Mouse (Mus musculus) embryo, embryonic 10.5 days (tissue): ENCODE measurements around the gene Cdkn2aip.

Source experiments
- DNase-seq: peaks from one replicate; pipeline ENCODE4 v3.0.0-alpha.2; 2015; ENCODE audit warnings: low spot score

Cdkn2aip gene

DNA sequence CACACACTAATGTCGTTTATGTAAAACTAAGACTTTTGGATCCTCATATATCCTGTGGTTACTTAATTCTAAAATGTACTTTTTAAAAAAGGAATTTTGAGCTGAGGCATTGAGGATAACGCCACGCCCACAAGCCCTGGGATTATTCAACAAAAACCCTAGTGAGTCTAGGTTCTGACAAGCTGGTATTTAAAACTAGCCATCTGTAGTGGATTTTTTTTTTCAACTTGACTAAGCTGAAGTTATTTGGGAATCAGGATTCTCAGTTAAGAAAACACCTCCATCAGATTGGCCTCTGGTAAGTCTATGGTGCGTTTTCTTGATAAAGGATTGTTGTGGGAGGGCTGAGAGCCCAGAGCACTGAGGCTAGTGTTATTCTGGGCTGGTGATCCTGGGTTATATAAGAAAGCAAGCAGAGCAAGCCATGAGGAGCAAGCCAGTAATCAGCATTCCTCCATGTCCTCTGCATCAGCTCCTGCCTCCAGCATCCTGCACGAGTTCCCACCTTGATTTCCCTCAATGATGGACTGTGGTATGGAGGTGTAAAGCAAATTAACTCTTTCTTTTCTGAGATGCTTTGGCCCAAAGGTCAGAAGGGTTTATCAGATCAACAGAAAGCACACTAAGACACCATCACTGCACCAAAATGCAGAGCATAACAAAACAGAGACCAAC lies 18.2 kb downstream of the Cdkn2aip start:
- DNase-seq = no peak

GRCm38 (mm10) chr8:47693119-47693518 lies 20.6 kb downstream of the Cdkn2aip start:
- DNase-seq = peak; percentile 91

DNA sequence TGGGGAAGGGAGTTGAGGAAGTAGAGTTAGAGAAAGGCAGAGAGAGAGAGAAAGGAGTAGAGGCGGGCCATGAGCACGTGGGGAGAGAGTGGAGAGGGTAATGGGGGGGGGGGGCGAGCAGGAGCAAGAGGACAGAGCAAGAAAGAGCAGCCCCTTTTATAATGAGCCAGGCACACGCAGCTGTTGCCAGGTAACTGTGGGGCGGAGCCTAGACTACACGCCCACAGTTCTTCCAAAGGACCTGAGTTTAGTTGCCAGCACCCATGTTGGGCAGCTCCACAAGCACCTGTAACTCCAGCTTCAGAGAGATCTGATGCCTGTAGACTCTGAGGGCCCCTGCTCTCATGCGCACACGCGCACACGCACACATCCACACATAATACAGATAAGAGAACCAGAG lies 21.9 kb downstream of the Cdkn2aip start:
- no peak for DNase-seq

GRCm38 (mm10) chr8:47691303-47691702 lies 22.4 kb downstream of the Cdkn2aip start:
- no peak for DNase-seq

GRCm38 (mm10) chr8:47690674-47691078 lies 23.1 kb downstream of the Cdkn2aip start:
- DNase-seq = peak; percentile 64

GRCm38 (mm10) chr8:47689704-47690326 lies 23.9 kb downstream of the Cdkn2aip start:
- peak; percentile 70 for DNase-seq

- no peak for DNase-seq
Observed at GRCm38 (mm10) chr8:47684441-47684840, 29.3 kb downstream of the Cdkn2aip start.

DNA sequence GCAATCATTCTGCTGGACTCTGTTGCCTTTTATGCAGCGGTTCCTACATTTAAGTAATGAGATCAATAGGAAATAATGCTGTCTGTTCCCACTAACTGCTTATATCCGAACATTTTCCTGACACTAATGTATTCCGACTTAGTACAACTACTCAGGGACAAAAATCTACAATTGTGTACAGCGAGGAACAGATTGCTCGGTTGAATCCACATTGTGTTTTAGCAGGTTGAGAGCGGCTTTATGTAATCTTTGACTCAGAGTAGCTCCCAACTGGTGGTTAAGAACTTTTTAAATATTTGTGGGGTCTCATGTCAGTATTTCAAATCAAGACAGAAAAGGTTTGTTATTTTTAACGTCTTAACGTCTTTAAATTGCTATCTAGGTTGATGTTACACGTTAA lies 29.7 kb downstream of the Cdkn2aip start:
- DNase-seq = no peak

- DNase-seq = no peak
Observed at GRCm38 (mm10) chr8:47680306-47680705, 33.4 kb downstream of the Cdkn2aip start.

DNA sequence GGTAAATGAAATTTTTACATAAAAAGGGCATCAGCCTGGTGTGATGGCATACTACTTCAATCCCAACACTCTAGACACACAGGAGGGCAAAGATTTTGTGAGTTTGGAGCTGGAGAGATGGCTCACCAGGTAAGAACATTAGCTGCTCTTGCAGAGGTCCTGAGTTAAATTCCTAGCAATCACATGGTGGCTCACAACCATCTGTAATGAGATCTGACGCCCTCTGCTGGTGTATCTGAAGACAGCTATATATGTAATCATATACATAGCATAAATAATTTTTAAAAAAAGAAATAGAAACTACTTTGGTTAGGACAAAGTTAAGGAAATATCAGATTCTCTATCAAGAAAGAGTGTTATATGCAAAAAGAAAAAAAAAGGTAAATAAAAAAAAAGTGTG lies 34.1 kb downstream of the Cdkn2aip start:
- no peak for DNase-seq

DNA sequence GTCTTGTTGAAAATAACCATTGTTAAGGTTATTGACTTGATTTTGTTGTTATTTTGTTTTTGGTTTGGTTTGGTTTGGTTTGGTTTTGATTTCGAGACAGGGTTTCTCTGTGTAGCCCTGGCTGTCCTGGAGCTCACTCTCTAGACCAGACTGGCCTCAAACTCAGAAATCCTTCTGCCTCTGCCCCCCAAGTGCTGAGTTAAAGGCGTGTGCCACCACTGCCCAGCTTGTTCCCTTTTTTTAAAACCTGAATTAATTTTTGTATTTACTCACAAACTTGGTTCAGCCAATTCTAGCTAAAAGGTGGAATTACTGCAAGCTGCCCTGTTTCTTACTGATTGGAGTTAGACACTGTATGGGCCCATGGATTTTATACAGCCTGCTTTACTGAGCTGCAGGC lies 37.1 kb downstream of the Cdkn2aip start:
- DNase-seq = no peak

DNA sequence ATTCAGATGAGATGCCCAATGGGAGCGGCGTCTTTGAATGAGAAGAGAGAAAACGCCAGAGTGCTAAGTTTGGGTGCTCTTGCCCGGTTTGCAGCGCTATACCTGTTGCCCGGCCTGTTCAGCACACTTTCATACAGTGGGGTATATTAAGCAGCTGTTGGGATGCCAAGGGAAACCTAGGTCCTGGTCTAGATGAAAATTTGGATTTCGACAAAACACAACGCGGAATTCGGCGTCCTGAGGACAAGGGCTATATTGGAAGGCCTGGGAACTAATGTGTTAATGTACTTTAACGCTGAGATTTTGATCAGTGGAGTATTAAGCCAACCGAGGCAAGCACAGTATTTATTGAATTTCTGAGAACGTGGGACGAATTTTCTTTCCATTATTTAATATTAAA lies 37.5 kb downstream of the Cdkn2aip start:
- no peak for DNase-seq

DNA sequence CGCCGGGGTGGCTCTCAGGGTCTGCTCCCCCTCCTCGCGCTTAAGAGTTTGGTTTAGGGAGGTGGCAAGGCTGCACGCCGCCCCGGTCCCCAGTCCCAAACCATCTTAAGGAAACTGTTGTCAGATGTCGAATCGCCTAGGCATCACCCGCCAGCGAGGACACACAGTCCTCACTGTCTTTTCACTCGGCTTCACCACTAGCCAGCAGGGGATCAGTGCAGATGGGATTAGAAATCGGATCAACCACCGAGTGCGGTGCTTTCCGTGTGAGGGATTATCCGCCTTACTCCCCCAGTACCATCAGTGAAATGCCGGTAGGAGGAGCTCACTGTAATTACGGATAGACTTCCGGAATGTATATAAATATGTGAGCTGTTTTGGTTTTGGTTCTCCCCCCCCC lies 37.9 kb downstream of the Cdkn2aip start:
- DNase-seq = peak; percentile 76

GRCm38 (mm10) chr8:47674777-47675710 lies 38.7 kb downstream of the Cdkn2aip start, which contains the start of gene Ing2:
Ing2 (minus strand) TSS chr8:47675556.
- peak; percentile 100 for DNase-seq

DNA sequence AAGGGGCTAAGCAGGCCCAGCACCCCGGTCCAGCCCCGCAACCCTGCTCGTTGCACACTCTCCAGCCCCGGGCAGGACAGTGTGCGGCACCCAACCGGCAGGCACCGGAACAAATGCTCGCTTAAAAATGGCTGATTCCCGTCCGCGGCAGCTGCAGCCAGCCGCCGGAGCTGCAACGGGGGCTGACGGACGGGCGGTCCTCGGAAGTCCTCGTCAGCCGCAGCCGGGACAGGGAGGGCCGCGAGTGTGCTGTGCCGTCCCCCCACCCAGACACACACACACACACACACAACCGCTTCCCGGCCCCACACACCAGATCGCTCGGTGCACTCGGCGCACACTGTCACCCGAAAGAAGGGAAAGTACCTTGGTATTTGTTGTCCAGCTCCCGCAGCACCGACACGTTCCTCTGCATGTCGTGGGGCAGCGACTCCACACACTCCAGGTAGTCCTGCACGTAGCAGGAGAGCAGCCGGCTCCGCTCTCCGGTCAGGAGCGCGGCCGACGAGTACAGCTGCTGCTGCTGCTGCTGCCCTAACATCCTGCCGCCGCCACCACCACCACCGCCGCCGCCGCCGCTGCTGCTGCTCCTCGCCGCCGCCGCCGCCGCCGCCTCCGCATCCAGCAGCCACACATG lies 39.5 kb downstream of the Cdkn2aip start:
- DNase-seq = peak; percentile 48

DNA sequence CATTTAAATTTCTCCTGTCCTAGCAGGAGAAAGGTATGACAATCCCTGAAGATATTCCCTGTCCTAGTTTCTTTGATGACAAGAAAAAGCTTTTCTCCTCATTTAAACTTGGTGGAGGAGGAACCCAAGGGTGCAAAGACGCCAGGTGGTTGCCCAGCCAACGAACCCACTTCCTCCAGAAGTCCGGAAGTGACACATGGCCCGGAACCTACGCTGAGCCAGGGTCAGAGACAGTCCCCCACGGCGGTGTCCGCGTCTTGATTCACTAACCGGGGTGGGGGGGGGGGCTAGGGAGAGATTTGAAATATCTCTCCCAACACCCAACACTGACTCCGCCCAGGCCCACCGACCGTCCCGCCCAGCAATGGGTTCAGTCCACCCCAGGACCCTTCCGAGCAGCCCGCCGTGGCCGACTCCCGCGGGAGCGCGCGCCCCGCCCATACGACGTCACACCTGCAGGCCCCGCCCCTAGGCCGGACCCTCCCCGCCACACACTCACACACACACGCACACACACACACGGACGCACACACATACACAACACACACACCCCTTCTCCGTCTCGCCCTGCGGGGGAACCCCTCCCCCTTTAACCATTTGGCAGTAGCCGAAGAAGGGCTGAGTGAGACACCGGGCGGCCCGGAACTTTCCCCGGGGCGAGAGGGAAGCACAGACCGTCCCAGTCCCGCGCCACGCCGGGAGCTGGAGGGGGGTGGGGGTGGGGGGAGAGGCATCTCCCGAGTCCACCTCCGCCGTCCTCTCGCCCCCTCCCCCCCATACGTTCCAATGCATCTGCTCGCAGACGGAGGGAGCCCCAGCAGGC lies 40.2 kb downstream of the Cdkn2aip start:
- peak; percentile 87 for DNase-seq

DNA sequence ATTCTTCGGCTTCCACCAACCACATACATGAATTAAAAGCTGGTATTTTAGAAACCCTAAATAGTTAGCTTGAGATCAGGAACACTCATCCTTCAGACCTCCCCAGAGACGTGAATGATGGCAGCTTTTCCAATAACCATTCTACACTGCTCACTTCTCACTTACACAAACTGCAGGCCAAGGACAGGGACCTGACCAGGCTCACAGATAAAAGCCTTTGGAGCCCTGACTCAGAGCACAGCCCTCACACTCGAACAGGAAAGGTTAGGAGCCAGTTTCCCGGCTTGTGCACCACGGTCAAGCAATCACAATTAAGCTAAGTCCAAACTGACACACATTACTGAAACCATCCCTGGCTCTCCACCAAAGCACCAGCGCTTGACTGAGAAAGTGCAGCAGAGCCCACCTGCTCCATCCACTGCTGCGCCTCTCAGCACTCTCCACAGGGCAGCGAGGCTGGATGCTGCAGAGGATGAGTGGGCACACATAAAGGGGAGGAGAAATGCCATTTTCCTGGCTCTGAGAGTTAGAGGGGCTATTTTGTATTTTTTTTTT lies 49.4 kb downstream of the Cdkn2aip start:
- DNase-seq = no peak

DNA sequence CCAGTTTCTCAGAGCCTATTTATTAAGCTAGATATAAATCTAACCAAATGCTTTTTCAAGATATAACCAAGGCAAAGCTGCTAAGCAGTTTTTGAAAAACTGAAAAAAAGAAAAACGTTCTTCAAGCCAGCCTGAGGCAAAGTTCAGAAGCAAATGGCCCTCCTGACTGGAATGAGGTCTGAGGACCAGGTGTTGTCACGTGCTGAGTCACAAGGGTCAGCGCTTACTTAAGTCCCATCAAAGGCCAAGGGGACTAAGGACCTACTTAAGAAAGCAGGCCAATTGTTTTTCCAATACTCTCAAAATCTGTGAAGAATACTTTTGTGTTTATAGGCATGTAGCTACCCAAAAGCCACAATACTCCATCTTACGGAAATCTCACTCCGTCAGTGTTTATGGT lies 50.5 kb downstream of the Cdkn2aip start:
- DNase-seq = no peak

- no peak for DNase-seq
Observed at GRCm38 (mm10) chr8:47662716-47663115, 51.0 kb downstream of the Cdkn2aip start.

DNA sequence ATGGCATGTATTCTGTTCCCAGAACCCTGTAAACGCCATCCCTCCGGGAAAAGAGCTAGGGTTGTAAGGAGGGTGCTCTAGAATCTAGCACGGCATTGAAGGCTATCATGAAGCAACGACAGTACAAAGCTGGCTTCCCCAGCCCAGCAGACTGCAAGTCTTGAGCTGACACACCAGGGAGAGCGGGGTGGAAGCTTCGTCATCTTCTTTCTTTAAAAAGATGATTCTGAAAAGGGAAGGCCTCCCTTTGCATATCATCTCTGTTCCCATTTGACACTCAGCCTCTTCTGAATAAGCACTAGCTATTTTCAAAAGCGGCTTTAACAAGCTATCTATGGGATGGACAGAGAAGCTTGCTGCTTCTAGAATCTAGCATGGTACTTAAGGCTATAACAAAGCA lies 53.3 kb downstream of the Cdkn2aip start:
- DNase-seq = no peak

DNA sequence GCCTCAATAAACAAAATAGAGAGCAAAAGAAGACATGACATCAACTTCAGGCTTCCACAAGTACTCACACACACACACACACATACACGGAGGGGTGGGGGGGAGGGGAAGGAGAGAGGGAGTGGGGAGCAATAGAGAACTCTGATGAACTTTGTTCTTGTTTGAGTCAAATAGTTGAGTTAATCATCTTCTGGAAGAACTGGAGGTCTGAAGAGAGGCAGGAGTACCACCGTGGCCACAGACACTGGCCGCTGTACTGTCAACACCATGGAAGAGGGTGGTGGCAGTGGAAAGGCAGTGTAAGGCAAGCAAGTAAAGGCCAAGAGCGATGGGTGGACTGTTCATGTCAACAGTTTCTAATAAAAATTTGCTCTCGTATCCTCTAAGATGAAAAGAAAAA lies 54.3 kb downstream of the Cdkn2aip start:
- no peak for DNase-seq
